Mouse (Mus musculus) cortical plate, adult 2 months (tissue): Measurements from ENCODE around the gene Clmp.

Source experiments
- CTCF ChIP-seq: fragments of 200-500 bp; IDR thresholded peaks from 2 replicates; pipeline ENCODE4 v1.5.1; 2011; ENCODE audit warnings: mild to moderate bottlenecking, control low read depth, low read length; ENCODE audit not compliant: insufficient read depth; ENCODE audit errors: extremely low read depth
- POLR2A ChIP-seq: fragments of 200-500 bp; IDR thresholded peaks from 2 replicates; pipeline ENCODE4 v1.6.1; 2011; ENCODE audit warnings: mild to moderate bottlenecking, low read length, control low read depth; ENCODE audit not compliant: insufficient read depth; ENCODE audit errors: extremely low read depth

- TF ChIP-seq CTCF (no peak), POLR2A (no peak)
Observed at GRCm38 (mm10) chr9:40717875-40718185, 32.1 kb downstream of the Clmp start.
